Mouse (Mus musculus) megakaryocyte-erythroid progenitor cell, adult 5-6 weeks (primary cell): ENCODE results near the gene Qrich2. TPM values are rescaled to one million over a fixed set of nuclear protein-coding genes. Genes with fewer than 3 reads are reported as not detected.
"Not testable (repeated sequence)": the region's sequence is repeated elsewhere in the genome, so short reads cannot be mapped to it uniquely, and the experiment has no call there.

Experiments used
- ATAC-seq: replicated peaks from 2 replicates; pipeline ENCODE4 v1.8.0; 2016; ENCODE audit warnings: mild to moderate bottlenecking, inconsistent platforms; ENCODE audit not compliant: severe bottlenecking, poor library complexity, low FRiP score, low TSS enrichment
- total RNA-seq, 2 experiments: library from RNA; stranded (forward) in 1 of 2; stranded (reverse) in 1 of 2; fragments of 200-1000, 215-1000 nt in 1 of 2; fragments of >200 nt in 1 of 2; fragmentation: Nextera tagmentation in 1 of 2; gene quantifications; 2 replicates each; pipeline ENCODE4 v1.2.3; 2014 to 2017

The Qrich2 gene
- total RNA-seq, 2 experiments from 2014 or later = not detected

GRCm38 (mm10) chr11:116490232-116491107 is 24.4 kb upstream of the Qrich2 start:
- peak; percentile 74 for ATAC-seq

- ATAC-seq = no peak
These were observed 23.8 kb upstream of the Qrich2 start for GRCm38 (mm10) chr11:116489771-116490231.

GRCm38 (mm10) chr11:116488693-116489375 is 22.8 kb upstream of the Qrich2 start:
- ATAC-seq = no peak

GRCm38 (mm10) chr11:116488207-116488606 is 22.2 kb upstream of the Qrich2 start:
- ATAC-seq = no peak

- ATAC-seq = no peak
These were observed 18.2 kb upstream of the Qrich2 start for GRCm38 (mm10) chr11:116484261-116484660.

GRCm38 (mm10) chr11:116481776-116482175 is 15.7 kb upstream of the Qrich2 start:
- ATAC-seq = no peak

GRCm38 (mm10) chr11:116480975-116481374 is 14.9 kb upstream of the Qrich2 start:
- no peak for ATAC-seq

- no peak for ATAC-seq
These were observed 13.8 kb upstream of the Qrich2 start for GRCm38 (mm10) chr11:116479832-116480231.

GRCm38 (mm10) chr11:116478978-116479377 is 12.9 kb upstream of the Qrich2 start:
- ATAC-seq = no peak

- no peak for ATAC-seq
These were observed 11.2 kb upstream of the Qrich2 start for GRCm38 (mm10) chr11:116477160-116477759.

GRCm38 (mm10) chr11:116476696-116477095 is 10.7 kb upstream of the Qrich2 start:
- ATAC-seq = no peak

- no peak for ATAC-seq
These were observed 10.0 kb upstream of the Qrich2 start for GRCm38 (mm10) chr11:116476041-116476440.

- ATAC-seq = no peak
These were observed 6.2 kb upstream of the Qrich2 start for GRCm38 (mm10) chr11:116472275-116472674.

GRCm38 (mm10) chr11:116470896-116471295 is 4.9 kb upstream of the Qrich2 start:
- ATAC-seq = no peak

GRCm38 (mm10) chr11:116470249-116470648 is 4.2 kb upstream of the Qrich2 start:
- ATAC-seq = no peak

- not testable (repeated sequence) for ATAC-seq
These were observed 2.3 kb upstream of the Qrich2 start for GRCm38 (mm10) chr11:116468338-116468737.

GRCm38 (mm10) chr11:116463833-116464232 is 2.2 kb downstream of the Qrich2 start:
- peak; percentile 87 for ATAC-seq

- no peak for ATAC-seq
These were observed 2.7 kb downstream of the Qrich2 start for GRCm38 (mm10) chr11:116463338-116463737.

GRCm38 (mm10) chr11:116459786-116460185 is 6.3 kb downstream of the Qrich2 start:
- no peak for ATAC-seq

GRCm38 (mm10) chr11:116456234-116456633 is 9.8 kb downstream of the Qrich2 start:
- peak; percentile 31; the same call in 1 of the 2 replicates for ATAC-seq
